Mouse (Mus musculus) adrenal gland, postnatal 36 days (tissue): ENCODE measurements around the gene Aanat. TPM values are rescaled to one million over a fixed set of nuclear protein-coding genes. Genes with fewer than 3 reads are reported as not detected.
"Not testable (repeated sequence)": the region's sequence is repeated elsewhere in the genome, so short reads cannot be mapped to it uniquely, and the experiment has no call there.

Experiments used
- DNase-seq, 2 experiments: peaks; one replicate each; pipeline ENCODE4 v3.0.0; 2021; ENCODE audit warnings: mixed read lengths in 1 of 2
- total RNA-seq, 2 experiments: library from RNA; stranded (reverse); gene quantifications; 2 replicates each; pipeline ENCODE4 v1.2.3; 2021

The Aanat gene
- total RNA-seq, 2 experiments from 2014 or later, result not detected

DNA sequence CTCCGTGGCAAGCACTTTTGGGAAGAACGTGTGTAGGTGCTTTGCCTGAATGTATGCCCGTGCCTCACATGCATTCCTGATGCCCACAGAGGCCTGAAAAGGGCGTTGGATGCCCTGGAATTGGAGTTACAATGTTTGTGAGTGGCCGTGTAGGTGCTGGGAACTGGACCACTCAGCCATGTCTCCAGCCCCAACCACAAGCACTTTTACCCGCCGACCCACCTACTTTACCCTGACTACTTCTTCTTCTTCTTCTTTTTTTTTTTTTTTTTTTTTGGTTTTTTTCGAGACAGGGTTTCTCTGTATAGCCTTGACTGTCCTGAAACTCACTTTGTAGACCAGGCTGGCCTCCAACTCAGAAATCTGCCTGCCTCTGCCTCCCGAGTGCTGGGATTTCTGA is 24.9 kb downstream of the Aanat start:
- DNase-seq, result not testable (repeated sequence)

DNA sequence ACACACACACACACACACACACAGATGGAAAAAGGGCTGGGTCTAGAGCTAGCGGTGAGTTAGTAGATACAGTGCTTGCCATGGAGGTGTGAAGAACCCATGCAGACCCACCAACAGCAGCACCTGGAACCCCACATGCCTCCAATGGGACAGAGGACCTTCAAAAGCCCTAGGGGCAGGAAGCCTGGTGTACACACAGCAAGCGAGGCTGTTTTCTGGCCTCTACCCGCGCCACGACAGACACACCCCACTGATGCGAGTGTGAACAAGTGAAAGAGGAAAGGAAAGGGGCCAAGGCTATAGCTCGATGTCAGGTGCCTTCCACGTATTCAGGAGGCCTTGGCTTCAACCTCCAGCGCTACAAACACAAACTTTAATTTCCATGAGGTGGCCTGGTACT is 25.7 kb downstream of the Aanat start:
- no peak for DNase-seq

DNA sequence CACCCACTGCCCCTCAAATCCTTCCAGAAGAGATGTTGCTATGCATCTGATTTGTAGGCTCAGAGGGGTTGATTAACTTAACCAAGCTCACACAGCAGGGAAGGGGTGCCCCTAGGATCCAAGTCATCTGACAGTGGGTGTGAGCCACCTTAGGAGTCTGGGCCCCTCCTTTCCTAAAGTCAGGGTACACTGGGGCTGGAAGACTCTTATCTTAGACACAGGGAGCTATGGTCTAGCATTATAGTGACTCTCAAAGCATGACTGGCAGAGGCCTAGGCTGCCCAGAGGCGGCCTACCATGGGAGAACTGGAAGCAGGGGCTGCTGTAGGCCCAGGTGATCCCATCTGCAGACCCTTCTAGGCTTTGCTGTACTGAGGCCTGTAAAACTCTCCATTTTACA is 26.3 kb downstream of the Aanat start:
- DNase-seq, result no peak

DNA sequence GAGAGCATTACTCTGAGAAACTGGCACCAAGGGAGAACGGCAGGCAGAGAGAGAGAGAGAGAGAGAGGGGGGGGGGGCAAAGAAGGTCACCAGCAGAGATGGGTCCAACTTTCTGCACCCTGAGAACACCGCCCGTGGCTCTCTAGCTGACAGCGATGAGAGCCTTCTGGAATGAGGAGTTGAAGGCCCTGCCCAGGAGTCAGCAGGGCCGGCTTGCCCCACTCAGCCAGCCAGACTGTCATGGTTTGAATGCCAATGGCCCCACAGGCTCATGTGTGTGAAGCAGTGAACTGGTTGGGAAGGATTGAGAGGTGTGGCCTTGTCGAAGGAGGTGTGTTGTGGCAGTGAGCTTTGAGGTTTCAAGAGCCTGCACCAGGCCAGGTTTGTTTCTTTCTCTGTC is 27.0 kb downstream of the Aanat start:
- no peak for DNase-seq

DNA sequence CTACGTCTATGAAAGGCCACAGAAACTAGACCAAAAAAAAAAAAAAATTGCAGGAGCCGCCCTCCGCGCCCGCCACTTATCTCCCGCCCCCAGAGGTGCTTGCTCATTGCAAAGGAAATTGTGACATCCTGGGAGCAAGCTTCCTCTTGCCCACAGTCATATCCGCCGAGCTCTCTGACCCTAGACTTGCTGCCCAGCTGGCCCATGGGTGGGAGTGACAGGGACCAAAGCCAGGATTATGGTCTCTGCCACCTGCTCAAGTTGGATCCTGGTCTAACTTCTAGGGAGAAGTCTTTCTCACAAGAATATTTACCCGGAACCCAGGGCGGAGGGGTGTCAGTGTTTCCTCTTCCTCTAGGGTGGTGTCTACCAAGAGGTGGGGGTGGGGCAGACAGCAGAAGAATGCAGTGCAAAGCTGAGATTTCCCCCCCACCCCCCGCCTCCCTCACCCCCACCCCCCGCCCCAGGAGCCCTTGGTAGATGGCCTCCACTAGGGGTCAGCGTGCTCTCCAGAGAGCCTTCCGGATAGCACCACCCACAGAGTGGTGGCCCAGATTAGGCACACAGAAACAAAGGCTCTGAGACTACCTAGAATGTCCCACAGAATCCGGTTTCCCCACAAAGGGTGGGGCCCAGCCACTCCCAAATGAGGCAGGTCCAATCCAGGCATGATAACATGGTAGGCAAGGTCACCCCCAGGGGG is 29.7 kb downstream of the Aanat start:
- DNase-seq, result peak; percentile 41 to 55

DNA sequence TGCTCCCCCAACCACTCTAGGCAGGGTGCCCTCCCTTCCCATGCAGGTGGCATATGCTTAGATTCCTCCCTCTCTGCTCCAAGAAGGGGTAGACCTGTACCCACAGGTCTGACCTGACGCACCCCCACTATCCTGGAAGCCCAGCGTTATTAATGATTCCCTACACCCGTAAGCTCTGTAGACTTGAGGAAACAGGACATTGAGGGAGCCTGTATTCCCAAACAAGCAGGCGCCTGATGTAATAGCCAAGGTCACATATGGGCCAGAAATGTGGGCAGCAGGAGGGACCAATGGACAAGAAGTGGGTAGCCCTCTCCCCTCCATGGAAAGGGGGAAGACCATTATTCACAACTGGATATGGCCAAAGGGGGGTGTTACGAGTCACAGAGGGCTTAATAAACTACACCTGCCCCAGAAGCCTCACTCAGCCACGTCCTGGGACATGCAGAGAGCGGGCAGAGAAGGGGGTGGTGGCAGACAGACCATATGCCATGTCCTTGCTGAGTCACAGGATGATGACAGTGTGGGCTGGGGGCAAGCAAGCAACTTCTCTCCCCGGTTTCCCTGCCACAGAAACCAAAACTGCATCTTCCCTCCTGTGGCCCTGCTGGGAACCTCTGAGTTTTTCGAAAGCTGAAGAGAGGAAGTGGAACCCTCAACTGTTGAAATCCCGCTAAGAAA is 30.3 kb downstream of the Aanat start:
- DNase-seq, result no peak

DNA sequence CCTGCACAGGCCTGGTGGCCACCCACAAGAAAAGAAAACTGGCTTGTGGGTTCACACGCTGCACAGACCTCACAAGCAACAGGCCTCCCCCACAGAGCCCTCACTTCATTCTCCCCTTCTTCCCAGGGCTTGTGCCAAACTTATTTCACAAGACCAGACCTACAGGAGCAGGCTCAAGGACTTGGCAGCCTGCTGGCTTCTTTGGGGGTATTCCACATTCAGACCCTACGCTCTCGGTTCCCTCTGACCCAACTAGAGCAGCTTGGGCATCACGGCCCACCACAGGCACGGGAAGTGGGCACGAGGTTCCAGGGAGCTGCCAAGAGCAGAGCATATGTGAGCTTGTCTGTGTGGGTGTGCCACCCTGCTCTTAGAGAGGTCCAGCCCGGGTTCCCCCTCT is 31.4 kb downstream of the Aanat start:
- peak in 1 of 2 experiments; percentile 42 for DNase-seq

DNA sequence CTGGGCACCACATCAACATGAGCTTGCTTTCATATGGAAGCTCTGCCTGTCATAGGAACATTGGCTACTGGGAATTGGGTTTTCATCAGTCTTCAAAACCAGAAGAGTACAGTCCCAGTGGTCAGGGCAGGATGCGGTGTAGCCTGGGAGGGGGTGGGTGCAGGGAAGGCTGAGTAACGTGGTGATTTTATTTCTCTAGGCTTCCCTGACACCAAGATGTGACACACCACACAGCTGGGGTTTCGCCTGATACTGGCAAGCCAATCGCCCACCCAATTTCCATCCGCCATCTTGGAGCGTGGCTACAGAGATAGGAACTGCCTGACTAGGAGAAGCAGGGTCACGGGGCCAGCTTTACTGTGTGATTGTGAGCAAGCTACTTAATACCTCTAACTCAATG is 32.4 kb downstream of the Aanat start:
- no peak for DNase-seq

DNA sequence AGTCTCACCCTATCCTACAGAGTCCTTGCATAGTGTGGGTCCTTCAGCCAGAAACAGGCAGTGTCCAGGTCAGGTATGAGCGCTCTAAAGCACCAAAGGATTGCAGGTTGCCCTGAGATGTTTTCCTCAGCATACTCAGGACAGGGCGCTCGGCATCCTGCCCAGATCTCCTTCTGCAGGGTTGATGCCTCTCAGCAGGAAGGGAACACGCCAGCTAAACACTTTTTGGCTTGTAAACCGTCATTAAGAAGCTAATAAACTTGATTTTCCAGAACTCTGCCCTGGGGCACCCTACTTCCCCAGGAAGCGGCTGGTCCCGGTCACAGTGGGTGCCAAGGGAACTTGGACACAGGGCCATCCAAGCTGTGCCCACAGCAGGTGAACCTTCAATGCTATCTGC is 32.9 kb downstream of the Aanat start:
- no peak for DNase-seq

DNA sequence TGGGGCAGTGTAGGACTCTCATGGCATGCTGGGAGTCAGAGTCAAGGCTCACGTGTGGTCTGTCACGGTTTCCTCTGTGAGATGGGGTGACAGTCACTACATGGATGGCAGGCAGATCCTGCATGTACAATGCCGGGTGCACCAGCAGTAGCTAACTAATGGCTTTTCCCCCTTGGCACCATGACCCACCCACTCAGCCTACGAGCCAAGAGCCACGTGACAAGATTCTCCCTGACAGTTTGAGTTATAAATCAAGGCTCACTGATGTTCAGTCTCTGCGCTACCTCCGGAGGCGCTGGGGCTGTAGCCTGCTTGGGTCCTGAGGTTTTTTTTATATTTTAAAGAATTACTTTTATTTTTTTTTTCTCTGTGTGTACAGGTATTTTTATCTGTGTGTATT is 33.3 kb downstream of the Aanat start:
- no peak for DNase-seq

DNA sequence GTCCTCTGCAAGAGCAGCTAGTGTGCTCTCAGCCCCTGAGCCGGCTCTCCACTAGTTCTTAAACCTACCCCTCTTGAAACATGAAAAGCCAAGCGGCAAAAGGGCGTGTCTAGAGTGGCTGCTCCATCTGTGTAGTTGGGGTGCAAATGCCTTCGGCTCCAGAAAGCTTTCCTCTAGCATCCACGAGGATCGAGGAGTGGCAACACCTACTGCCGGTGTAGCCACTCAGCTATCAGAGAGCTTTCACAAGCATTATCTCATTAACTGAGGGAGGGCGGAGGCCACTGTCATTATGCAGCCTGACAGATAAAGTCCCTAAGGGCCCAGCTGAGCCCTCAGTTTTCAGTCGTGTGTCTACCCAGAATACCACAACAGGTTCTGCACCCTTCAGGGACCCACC is 33.8 kb downstream of the Aanat start:
- DNase-seq, result no peak

DNA sequence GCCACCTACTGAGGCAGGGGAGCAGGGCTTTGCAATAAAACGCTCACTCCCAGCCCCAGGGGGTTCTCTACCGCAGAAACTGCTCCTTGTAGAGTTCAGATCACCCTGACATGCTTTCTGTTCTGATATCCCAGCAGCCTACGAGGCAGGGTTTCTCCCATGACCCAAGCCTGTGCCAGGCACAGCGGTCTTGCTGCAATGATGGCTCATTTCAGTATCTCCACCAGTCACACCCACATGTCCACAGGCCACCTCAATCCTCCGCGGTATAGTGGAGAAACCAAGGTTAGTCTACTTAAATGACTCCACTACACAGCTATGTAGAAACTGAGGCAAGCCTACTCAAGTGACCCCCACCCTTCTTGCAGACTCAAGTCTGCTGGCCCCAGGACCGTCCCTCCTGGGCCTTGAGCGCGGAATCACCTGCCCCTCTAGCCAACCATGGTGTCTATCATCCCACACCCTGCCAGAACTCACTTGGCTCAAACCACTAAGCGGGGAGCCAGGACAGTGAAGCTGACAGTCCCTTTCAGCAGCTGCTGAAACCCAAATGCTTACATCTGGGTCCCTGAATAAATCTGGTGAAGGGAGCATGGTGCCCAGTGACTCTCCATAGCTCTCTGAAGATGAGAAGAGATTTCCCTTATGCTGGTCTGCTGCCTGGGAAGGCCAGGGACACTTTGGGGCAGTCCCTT is 34.5 kb downstream of the Aanat start:
- peak; percentile 34 to 48 for DNase-seq

DNA sequence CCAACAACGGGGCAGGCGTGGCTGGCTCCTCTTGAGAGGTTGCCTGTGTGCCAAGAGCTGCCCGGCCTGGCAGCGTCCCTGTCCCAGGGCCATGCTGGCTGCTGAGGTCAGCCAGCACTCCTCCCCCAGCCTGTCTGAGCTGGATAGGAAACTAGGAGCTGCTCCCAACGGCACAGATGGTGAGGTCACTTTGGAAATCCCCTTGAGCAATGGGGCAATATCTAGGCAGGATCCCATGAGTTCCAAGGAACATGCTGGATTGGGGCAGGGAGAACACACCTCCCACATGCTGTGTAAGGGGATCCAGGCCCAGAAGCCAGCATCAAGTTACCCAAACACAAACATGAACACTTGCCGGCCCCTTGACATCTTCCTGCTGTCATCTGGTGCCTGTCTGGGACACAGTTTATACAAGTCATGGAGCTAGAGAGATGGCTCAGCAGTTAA is 35.0 kb downstream of the Aanat start:
- DNase-seq, result peak; percentile 94 to 95

DNA sequence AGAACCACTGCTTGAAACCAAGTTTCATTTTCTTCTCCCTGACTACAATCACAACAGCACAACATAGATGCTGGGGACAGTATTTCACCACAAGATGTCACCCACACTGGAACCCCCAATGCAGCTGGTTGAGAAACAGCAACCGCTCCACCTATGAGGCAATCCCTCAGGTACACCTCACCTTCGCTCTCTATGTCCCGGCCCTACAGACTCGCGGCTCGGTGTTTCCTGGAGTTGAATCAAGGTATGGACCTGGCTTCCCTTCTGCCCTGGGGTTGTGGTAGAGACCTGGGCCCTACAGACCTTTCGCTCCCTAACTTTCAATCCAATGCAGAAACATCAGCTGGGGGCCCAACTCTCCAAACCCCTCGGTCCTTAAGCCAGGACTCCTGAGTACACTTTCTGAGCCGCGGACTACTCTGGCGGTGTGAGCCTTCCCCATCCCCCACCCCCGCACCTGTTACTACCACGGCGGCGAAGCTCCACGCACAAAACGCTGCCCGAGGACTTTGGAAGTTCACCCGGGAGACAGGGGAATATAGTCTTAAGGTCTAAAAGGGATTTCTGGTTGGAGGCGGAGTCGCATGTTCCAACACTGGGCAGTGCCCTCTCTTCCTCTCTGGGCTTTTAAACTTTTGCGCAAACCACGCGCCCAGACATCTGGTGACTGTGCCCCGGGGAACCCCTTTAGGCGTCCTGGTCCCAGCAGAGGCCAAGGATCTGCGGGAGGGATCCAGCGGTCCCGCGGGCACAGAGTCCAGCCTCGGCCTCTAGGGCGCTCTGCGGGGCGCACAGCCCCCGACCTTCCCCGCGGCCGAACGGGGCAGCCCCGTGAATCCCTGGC is 37.3 kb downstream of the Aanat start:
- DNase-seq, result peak in 1 of 2 experiments; percentile 45

DNA sequence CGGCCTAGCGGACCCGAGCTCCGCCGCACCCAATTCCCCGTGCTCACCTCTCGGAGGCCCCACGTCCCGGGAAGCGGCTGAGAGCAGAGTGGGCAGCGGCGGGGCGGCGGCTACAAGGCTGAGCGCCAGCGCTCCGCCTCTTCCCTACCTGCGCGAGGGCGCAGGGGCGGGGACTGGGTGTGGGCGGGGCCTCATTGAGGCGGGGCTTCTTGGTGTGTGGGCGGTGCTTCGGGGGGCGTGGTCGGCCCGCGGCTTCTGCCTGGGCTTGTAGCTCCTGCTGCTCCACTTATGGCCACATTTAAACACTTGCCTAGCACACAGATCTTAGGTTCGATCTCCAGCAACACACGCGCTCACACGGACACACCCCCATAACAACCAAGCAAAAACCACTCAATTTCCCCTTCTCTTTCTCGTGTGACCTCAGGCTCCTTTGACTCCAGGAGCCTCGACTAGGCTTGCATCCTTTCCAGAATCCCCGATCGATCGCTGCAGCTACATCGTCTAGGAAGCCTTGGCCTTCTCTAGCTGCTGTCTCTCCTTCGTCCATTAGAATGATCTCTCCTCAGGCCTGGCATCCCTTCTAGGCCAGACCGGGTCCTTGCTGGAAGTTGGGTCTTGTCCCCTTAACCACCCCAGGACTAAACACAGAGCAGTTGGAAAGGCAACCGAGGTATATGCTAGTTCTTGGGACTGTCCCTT is 38.0 kb downstream of the Aanat start:
- peak; percentile 90 to 91 for DNase-seq

DNA sequence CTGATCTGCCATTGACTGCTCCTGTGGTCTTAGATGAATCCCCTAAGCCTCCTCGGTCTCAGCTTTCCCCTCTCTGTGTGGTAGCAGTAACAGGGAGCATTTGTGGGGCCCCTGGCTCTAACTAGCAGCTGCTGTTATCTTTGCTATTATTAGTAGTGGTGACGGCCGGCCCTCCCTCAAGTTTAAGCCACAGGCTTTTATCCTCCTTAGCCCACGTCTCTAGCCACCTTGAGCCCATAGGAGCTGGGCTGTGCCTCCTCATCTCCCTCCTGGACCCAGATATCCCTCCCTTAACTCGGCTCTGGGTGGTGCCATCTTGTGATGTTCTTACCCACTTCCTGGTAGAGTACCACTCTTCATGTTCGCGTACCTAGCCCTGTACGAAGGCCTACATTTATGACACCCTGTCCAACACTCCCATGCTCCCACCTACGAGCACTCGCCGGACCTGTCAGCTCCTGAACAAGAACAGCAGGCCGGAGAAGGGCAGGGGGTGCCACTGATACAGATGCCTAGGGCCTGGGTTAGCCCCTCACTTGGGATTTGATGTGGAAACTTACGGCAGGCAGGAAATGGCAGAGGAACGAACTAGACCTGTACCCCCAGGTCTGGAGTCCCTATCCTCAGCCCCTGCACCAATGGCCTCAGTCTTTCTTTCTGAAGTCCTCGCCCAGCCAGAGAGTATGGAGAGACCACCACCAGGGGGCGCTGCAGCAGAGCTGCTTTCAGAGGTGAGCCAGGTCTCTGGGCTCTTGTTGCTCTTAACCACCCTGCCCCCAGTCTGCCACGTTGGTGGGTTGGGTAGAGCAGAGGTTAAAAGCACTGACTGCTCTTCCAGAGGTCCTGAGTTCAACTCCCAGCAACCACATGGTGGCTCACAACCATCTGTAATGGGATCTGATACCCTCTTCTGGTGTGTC is 39.1 kb downstream of the Aanat start:
- DNase-seq, result peak; percentile 63 to 71

DNA sequence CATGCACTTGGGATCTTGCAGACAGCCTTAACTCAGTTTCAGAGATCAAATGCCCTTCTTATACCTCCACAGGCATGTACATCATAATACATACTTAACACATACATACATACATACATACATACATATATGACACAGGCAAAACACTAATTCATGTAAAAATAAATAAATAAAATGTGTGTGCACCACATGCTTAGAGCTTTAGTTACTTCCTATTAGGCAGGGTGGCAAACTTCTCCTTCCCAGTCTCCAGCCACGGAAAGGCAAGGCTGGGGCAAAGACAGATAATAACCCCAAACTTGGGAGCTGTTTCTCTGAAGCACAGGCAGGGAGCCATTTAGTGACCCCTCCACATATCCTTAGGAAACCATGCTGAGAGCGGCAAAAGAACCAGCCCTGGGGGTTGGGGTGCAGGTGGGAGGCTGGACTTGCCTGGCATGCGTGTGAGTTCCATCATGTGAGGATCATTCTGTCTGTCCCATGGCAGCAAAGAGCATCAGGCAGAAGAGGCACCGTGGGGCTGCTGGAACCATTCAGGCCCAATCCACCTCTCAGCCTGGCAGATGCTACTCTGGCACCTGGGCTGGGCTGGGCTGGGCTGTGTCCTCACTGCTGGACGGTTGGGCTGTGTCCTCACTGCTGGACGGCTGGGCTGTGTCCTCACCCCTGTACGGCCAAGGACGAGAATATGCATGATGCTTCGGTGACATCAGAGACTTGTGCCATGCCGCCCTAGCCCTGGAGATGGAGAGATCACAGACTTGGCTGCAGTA is 40.3 kb downstream of the Aanat start, which contains the start of gene Rhbdf2:
Gene Rhbdf2 (minus strand): TSS at position 721 of the 773 bp plus-strand sequence.
- no peak for DNase-seq

DNA sequence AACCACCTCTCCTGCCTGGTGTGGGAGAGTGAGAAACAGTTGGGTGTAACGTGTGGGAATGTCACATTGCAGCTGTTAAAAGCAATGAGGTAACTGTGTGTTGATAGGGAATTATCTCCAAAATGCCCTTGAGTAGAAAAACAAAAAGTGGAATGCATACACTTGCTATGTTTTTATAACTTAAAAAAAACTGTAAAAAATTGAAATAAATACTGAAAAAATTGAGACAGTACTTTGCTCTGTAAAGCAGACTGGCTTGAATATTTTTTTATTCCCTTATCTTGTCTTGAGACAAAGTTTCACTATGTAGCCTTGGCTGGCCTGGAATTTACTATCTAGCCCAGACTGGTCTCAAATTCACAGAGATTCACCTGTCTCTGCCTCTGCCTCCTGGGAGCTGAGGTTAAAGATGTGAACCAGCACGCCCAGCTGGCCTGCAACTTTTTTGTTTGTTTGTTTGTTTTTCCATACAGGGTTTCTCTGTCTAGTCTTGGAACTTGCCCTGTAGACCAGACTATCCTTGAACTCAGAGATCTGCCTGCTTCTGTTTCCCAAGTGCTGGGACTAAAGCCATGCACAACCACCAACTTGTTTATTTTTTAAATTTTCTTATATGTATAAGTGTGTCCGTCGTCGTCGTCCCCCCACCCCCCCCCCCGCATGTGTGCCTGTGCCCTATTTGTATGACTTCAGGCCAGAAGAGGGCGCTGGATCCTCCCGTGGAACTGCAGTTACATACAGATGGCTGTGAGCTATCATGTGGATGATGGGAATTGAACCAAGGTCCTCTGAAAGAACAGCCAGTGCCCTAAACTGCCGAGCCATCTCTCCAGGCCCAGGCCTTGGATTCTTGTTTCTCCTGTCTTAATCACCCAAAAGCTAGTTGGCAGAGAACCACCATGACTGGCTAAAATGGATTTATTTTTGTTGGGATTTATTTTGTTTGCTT is 41.1 kb downstream of the Aanat start:
- DNase-seq, result peak in 1 of 2 experiments; percentile 57
